Mouse (Mus musculus) testis, postnatal 14 days (tissue): Measurements from ENCODE around the gene Slc44a5.
"Not testable (repeated sequence)": the region's sequence is repeated elsewhere in the genome, so short reads cannot be mapped to it uniquely, and the experiment has no call there.

ENCODE experiments used
- DNase-seq: peaks from one replicate; pipeline ENCODE4 v3.0.0; 2021; ENCODE audit warnings: low spot score

The Slc44a5 gene

GRCm38 (mm10) chr3:153969451-153969850, 3.8 kb upstream of the Slc44a5 start:
- no peak for DNase-seq

- no peak for DNase-seq
Measured at GRCm38 (mm10) chr3:153973949-153974760, 919 bp downstream of the Slc44a5 start.

GRCm38 (mm10) chr3:153975060-153975459, 1.8 kb downstream of the Slc44a5 start:
- no peak for DNase-seq

GRCm38 (mm10) chr3:153975791-153976190, 2.6 kb downstream of the Slc44a5 start:
- DNase-seq: no peak

DNA sequence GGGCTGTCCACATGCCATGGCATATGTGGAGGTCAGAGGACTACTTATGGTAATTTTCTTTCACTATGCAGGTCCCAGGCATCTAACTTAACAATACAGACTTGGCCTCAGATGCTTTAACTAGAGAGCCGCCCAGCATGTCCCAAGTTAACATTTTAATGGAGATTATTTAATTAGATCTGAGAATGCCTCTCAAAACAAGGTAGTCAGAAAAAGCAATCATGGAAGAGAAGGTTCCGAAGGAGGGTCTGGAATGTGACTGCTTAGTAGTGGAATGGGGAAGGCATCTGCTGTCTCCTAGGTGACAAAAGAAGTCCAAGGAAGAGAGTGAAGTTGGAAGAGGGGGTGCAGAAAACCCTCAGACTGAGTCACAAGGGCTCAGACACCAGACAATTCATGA, 7.4 kb downstream of the Slc44a5 start:
- DNase-seq: no peak

DNA sequence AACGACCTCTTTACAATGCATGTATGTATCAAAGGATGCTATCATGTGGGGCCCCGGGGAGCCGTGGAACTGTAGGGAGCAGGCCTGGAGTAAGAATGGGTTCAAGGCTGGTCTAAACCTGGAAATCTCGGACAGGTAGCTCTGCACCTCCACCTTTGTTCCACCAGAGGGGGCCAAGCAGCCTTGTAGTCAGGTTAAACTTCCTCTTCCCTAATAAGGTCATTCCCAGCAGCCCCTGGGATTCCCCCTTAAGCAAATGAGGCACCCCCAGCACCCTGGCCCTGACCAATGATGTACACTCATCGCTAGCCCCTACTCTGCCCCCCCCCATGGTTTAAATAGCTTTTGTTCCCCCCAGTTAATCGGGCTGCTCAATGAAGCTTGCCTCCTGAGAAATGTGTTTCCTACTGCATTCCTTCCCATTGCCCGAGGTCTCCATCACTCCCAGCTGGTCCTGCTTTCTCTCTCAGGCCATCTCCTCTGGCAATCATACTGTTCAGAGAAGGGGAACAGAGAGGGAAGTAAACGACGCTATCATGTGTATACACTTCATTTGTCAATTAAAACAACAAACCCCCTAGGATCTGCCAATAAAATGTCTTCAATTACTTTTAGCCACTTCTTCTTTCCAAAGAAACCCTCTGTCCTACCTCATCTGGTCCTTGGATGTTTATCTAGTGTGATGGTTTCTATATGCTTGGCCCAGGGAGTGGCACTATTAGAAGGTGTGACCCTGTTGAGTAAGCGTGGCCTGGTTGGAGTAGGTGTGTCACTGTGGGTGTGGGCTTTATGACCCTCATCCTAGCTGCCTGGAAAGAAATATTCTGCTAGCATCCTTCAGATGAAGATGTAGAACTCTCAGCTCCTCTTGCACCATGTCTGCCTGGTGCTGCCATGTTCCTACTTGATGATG, 11.4 kb downstream of the Slc44a5 start:
- no peak for DNase-seq

DNA sequence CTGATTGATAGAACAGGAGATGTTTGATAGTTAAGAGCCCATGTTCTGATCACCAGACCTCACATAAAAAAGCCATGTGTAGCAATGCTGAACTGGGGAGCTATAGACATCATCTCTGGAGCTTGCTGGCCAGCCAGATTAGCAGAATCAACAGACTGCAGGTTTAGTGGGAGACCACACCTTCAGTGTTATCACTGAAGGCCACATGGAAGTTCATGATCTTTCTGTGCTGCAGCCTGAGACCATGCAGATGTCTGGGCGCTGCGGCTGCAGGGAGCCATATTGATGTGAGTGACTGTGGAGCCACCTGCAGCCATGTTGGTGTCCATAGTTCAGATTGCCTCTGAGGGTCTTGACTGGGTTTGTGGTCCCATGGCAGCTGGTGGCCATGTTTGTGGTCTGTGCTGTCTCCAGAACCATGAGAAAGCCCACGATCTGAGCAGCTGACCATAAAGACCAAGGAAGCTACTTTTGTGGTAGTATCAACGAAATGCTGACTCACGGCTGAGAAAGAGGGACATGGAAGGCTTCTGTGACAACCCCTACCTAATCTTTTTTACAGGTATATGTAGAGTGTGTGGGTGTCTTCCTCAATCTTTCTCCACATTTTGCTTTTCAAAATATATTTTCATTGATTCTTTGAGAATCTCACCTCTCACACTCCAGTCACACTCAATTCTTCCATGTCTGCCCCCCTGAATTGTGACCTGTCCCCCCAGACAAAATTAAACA, 26.7 kb downstream of the Slc44a5 start:
- no peak for DNase-seq

GRCm38 (mm10) chr3:154001348-154001747, 28.1 kb downstream of the Slc44a5 start:
- DNase-seq: no peak

DNA sequence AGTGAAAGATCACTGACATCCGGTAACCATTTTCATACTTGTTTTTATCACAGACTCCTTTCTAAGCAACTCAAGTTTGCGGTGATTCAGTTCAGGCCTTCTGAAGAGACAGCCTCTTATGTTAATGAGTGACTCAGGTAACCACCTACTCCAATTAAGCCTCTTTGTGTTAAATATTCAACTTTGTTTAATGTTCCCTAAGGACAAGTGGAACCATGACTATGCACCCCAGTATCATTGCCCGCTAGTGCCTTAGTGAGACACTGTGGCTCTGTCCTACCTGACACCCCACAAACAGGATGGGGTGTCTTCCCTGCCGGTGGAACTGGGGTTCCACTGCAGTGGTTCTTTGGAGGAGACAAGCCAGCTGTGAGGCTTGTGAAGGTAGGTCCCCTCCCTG, 73.6 kb downstream of the Slc44a5 start:
- DNase-seq: no peak

GRCm38 (mm10) chr3:154053331-154053730, 80.1 kb downstream of the Slc44a5 start:
- no peak for DNase-seq

GRCm38 (mm10) chr3:154057464-154057863, 84.2 kb downstream of the Slc44a5 start:
- DNase-seq: no peak

DNA sequence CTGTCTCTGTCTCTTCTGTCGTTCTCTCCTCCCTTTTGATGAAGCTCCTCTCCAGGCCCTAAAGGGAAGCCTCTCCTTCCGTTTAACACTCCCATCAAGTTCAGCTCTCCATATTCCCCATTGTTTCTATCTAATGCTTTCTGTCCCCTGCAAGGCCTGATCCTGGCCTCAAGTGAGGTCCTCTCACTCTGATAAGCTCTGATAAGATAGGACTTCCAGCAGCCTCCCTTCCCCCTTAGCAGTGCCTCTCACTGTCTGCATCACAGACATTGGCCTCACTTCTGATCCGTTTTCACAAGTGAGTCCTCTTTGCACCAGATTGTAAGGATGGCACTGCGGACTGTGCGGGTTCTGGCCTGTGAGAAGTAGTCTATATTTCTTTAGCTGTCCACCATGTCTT, 85.0 kb downstream of the Slc44a5 start:
- DNase-seq: no peak

- not testable (repeated sequence) for DNase-seq
Measured at GRCm38 (mm10) chr3:154071989-154072388, 98.8 kb downstream of the Slc44a5 start.

GRCm38 (mm10) chr3:154075749-154076148, 102.5 kb downstream of the Slc44a5 start:
- DNase-seq: no peak

DNA sequence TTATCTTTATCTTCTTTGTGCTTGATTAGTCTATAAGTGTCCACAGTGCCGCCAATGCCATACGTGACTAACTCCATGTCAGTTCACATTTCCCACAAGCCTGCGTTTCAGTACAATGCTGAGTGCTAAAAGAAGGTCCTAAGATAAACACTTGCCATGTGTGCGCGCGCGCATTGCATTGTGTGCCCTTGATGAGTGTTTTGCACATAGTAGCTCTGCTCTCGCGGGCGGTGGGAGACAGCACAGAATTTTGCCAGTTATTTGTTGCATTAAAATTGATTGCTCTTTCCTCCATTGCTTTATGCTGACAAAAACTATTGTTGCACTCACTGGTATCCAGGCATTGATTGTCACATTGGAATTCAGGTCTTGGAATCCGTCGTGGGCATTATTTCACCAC, 108.5 kb downstream of the Slc44a5 start:
- no peak for DNase-seq

DNA sequence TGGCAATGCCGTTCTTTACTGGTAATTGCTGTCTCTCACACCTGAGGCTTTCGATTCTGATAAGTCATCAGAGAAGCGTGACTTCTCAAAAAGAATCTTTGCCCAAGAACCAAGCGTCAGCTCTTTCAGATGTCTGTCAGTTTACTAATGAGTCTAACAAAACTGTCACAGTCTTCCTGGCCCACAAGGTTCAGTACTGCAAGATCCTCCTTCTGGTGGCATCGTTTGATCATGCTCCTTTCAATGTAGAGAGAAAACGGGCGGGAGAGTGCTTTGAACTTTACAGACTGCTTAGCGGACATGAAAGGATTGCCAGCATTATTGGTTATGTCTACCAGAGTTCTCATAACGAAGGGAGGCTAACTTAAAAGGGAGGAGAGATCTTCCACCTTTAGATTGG, 109.0 kb downstream of the Slc44a5 start:
- DNase-seq: no peak

- no peak for DNase-seq
Measured at GRCm38 (mm10) chr3:154082961-154083360, 109.7 kb downstream of the Slc44a5 start.

- no peak for DNase-seq
Measured at GRCm38 (mm10) chr3:154089996-154090395, 116.8 kb downstream of the Slc44a5 start.

DNA sequence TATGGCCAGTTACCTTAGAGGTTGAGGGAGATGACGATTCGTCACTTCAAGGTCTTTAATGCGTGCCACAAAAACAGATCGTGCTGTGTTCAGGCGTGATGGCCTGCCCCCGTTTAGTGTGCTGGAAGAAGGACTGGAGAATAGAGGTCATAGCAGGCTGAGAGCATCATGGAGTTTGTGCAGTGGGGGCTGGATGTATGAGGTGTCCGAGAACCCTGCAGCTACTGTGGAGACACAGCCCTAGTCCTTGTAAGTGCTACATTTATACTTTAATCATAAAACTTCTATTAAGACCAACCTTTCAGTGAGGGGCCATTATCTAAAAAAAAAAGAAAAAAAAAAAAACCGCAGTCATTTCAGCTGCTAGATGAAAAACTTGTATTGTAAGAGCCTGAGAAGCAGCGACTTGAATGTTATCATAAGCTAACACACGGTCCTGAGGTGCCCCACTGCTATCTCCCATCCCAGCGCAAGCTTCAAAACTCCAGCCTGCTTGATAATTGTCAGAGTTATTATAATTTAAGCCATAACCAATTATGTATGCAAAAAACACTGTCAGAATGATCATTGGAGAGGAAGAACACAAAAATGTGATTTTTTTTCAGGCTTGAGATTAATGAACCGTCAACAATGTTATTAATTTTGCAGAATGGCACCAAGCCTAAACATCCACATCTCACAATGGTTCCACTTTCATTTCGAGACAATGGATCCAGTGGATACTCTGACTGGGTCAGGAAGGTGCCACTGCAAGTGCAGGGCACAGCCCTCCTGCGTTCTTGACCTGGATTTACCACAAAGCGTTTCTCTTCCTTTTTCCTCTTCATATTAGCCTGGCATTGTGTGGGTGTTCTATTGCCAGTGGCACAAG, 118.5 kb downstream of the Slc44a5 start:
- DNase-seq: no peak

DNA sequence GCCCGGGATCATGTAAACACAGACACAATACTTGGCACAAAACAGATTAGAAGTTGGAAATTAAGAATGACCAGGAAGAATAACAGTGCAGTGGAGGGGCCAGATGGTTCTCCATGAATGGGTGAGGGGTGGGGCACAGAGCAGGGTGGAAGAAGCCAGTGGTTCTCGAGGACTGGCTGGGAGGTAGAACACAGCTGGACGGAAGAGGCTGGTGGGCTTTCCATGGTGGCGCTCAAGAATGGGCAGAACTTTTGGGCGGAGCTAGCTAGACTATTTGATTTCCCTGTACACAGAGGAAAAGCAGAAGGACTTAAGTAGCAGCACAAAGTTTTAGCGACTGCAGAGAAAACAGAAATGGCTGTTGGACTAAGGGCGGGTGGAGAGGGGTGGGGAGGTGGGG, 119.2 kb downstream of the Slc44a5 start:
- DNase-seq: no peak

- DNase-seq: no peak
Measured at GRCm38 (mm10) chr3:154093745-154094322, 120.6 kb downstream of the Slc44a5 start.
